Mouse (Mus musculus): ENCODE data around the gene Ptcd1. TPM values are rescaled to one million over a fixed set of nuclear protein-coding genes. Genes with fewer than 3 reads are reported as not detected.
A peak's percentile ranks its signal among the peaks of the same experiment; 100 is the strongest.

Gene Ptcd1
- polyA plus RNA-seq, 1 experiment from 2014 or later, result 13.2 TPM

DNA sequence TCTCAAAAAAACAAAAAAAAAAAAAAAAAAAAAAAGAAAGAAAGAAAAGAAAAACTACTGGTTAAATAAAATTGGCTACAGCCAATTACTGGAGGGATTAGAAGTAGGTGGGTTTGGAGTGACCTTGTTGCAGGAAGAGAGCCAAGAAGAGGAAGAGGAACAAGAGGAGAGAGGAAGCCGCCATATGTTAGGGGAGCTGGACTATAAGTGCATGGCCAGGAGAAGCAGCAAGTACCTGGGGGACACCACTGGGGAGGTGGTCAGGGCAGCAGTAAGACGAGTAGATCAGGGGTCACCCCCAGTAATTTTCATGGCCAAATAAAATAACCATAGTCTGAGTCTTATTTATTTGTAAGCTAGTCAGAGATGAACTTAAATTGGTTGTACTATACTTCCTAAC is 18.3 kb upstream of the Ptcd1 start:
- H3K9me3 ChIP-seq (ENCODE audit: control insufficient read depth, low read length), result no peaks in the 10 kb centered on the region
- DNase-seq (ENCODE audit: low spot score) (no peak), ATAC-seq (ENCODE audit: low read depth) (no peak)
- H3K4me3 ChIP-seq (ENCODE audit: low read depth, low read length), result no peak overlapping the region
- no peaks in the 10 kb centered on the region for H3K27me3 ChIP-seq (replicated peaks; ENCODE audit: control insufficient read depth, insufficient read depth, low read length)
- H3K36me3 ChIP-seq (ENCODE audit: control insufficient read depth, insufficient read depth, low read length), result peaks cover 83% of the 10 kb centered on the region
- H3K9ac ChIP-seq (ENCODE audit: low read depth, low read length), result no peak overlapping the region
- H3K4me2 ChIP-seq (ENCODE audit: low read depth, low read length), result no peak overlapping the region
- 86% methylated on average over 2 of the region's 2 CpGs for WGBS
- no peak overlapping the region for H3K27ac ChIP-seq (replicated peaks; ENCODE audit: low read depth, low read length)
- peaks cover 4% of the 10 kb centered on the region; the same call in 1 of the 2 replicates for H3K4me1 ChIP-seq (ENCODE audit: control insufficient read depth, insufficient read depth, low read length)

GRCm38 (mm10) chr5:145178461-145178980 is 11.6 kb upstream of the Ptcd1 start:
- Histone ChIP-seq H3K27me3 (replicated peaks; ENCODE audit: control insufficient read depth, insufficient read depth, low read length) (no peaks in the 10 kb centered on the region), H3K36me3 (ENCODE audit: control insufficient read depth, insufficient read depth, low read length) (peaks cover 98% of the 10 kb centered on the region), H3K9ac (ENCODE audit: low read depth, low read length) (no peak overlapping the region), H3K27ac (replicated peaks; ENCODE audit: low read depth, low read length) (no peak overlapping the region), H3K9me3 (ENCODE audit: control insufficient read depth, low read length) (no peaks in the 10 kb centered on the region), H3K4me3 (ENCODE audit: low read depth, low read length) (no peak overlapping the region), H3K4me1 (ENCODE audit: control insufficient read depth, insufficient read depth, low read length) (no peaks in the 10 kb centered on the region), H3K4me2 (ENCODE audit: low read depth, low read length) (no peak overlapping the region)
- ATAC-seq (ENCODE audit: low read depth), result no peak
- WGBS, result 84% methylated on average over 18 of the region's 18 CpGs
- DNase-seq (ENCODE audit: low spot score), result no peak

DNA sequence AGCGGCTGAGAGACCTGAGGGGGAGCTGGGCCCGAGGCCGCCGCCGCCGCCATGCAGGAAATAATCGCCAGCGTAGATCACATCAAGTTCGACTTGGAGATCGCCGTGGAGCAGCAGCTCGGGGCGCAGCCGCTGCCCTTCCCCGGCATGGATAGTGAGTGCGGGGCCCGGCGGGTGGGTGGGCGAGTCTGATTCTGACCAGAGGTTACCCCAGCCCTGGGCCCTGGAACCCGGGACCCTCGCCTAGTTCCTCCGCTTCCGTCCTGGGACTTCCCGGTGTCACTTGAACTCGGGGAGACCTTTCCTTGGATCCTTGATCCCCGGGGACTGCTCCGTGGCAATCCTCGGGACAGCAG is 376 bp upstream of the Ptcd1 start:
- DNase-seq (ENCODE audit: low spot score), result peak; percentile 40
- H3K27ac ChIP-seq (replicated peaks; ENCODE audit: low read depth, low read length), result peak overlapping the region; percentile 79
- no peaks in the 10 kb centered on the region for H3K9me3 ChIP-seq (ENCODE audit: control insufficient read depth, low read length)
- H3K9ac ChIP-seq (ENCODE audit: low read depth, low read length), result peak overlapping the region; percentile 94
- 3% methylated on average over 10 of the region's 28 CpGs for WGBS
- peak; percentile 36 for ATAC-seq (ENCODE audit: low read depth)
- H3K4me3 ChIP-seq (ENCODE audit: low read depth, low read length), result peak overlapping the region; percentile 93
- H3K4me2 ChIP-seq (ENCODE audit: low read depth, low read length), result peak overlapping the region; percentile 96
- no peaks in the 10 kb centered on the region for H3K27me3 ChIP-seq (replicated peaks; ENCODE audit: control insufficient read depth, insufficient read depth, low read length)
- H3K36me3 ChIP-seq (ENCODE audit: control insufficient read depth, insufficient read depth, low read length), result peaks cover 53% of the 10 kb centered on the region
- peaks cover 15% of the 10 kb centered on the region; the same call in 1 of the 2 replicates for H3K4me1 ChIP-seq (ENCODE audit: control insufficient read depth, insufficient read depth, low read length)

GRCm38 (mm10) chr5:145165184-145165583 is 1.7 kb downstream of the Ptcd1 start:
- Histone ChIP-seq H3K27me3 (replicated peaks; ENCODE audit: control insufficient read depth, insufficient read depth, low read length) (no peaks in the 10 kb centered on the region), H3K4me1 (ENCODE audit: control insufficient read depth, insufficient read depth, low read length) (peaks cover 15% of the 10 kb centered on the region; the same call in 1 of the 2 replicates), H3K4me2 (ENCODE audit: low read depth, low read length) (no peak overlapping the region), H3K4me3 (ENCODE audit: low read depth, low read length) (no peak overlapping the region), H3K27ac (replicated peaks; ENCODE audit: low read depth, low read length) (no peak overlapping the region), H3K9me3 (ENCODE audit: control insufficient read depth, low read length) (no peaks in the 10 kb centered on the region), H3K9ac (ENCODE audit: low read depth, low read length) (0 out of 2 replicates have a peak overlapping the region, but pooled peaks have one; percentile 15), H3K36me3 (ENCODE audit: control insufficient read depth, insufficient read depth, low read length) (peaks cover 46% of the 10 kb centered on the region)
- no peak for DNase-seq (ENCODE audit: low spot score)
- ATAC-seq (ENCODE audit: low read depth), result no peak
- WGBS, result 80% methylated on average over 15 of the region's 15 CpGs

- Histone ChIP-seq H3K9me3 (ENCODE audit: control insufficient read depth, low read length) (no peaks in the 10 kb centered on the region), H3K27ac (replicated peaks; ENCODE audit: low read depth, low read length) (no peak overlapping the region), H3K4me1 (ENCODE audit: control insufficient read depth, insufficient read depth, low read length) (peaks cover 15% of the 10 kb centered on the region; the same call in 1 of the 2 replicates), H3K4me2 (ENCODE audit: low read depth, low read length) (no peak overlapping the region), H3K36me3 (ENCODE audit: control insufficient read depth, insufficient read depth, low read length) (peaks cover 47% of the 10 kb centered on the region), H3K27me3 (replicated peaks; ENCODE audit: control insufficient read depth, insufficient read depth, low read length) (no peaks in the 10 kb centered on the region), H3K4me3 (ENCODE audit: low read depth, low read length) (no peak overlapping the region), H3K9ac (ENCODE audit: low read depth, low read length) (0 out of 2 replicates have a peak overlapping the region, but pooled peaks have one; percentile 15)
- WGBS, result 56% methylated on average over 3 of the region's 3 CpGs
- no peak for ATAC-seq (ENCODE audit: low read depth)
- no peak for DNase-seq (ENCODE audit: low spot score)
Observed at GRCm38 (mm10) chr5:145164710-145165109, 2.2 kb downstream of the Ptcd1 start.

- H3K27ac ChIP-seq (replicated peaks; ENCODE audit: low read depth, low read length), result no peak overlapping the region
Observed at GRCm38 (mm10) chr5:145161361-145161760, 5.5 kb downstream of the Ptcd1 start.

DNA sequence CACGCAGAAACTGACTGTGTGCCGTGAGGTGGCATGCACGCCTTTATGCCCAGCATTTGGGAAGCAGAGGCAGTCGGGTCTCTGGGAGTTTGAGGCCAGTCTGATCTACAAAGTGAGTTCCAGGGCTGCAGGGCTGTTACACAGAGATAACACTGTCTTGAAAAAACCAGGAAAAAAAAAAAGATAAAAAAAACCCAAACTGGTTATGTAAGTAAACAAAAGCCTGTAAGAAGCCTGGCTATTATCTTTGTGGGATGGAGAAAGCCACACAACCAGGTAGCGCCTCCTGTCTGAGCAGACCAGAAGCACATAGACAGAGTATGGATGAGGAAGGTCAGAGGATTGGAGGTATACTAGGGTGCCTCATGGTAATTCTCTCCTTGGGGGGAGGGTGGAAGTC is 14.2 kb downstream of the Ptcd1 start:
- no peak for DNase-seq (ENCODE audit: low spot score)
- H3K27ac ChIP-seq (replicated peaks; ENCODE audit: low read depth, low read length), result no peak overlapping the region
- H3K9me3 ChIP-seq (ENCODE audit: control insufficient read depth, low read length), result no peaks in the 10 kb centered on the region
- WGBS, result 94% methylated on average over 5 of the region's 5 CpGs
- no peak for ATAC-seq (ENCODE audit: low read depth)
- no peaks in the 10 kb centered on the region for H3K4me1 ChIP-seq (ENCODE audit: control insufficient read depth, insufficient read depth, low read length)
- H3K9ac ChIP-seq (ENCODE audit: low read depth, low read length), result no peak overlapping the region
- no peak overlapping the region for H3K4me3 ChIP-seq (ENCODE audit: low read depth, low read length)
- H3K27me3 ChIP-seq (replicated peaks; ENCODE audit: control insufficient read depth, insufficient read depth, low read length), result no peaks in the 10 kb centered on the region
- H3K36me3 ChIP-seq (ENCODE audit: control insufficient read depth, insufficient read depth, low read length), result peaks cover 92% of the 10 kb centered on the region
- H3K4me2 ChIP-seq (ENCODE audit: low read depth, low read length), result no peak overlapping the region

More at GRCm38 (mm10) chr5:145161361-145161760, 5.5 kb downstream of the Ptcd1 start:
- Histone ChIP-seq H3K27me3 (replicated peaks; ENCODE audit: control insufficient read depth, insufficient read depth, low read length) (no peaks in the 10 kb centered on the region), H3K4me2 (ENCODE audit: low read depth, low read length) (no peak overlapping the region), H3K36me3 (ENCODE audit: control insufficient read depth, insufficient read depth, low read length) (peaks cover 70% of the 10 kb centered on the region), H3K4me1 (ENCODE audit: control insufficient read depth, insufficient read depth, low read length) (peaks cover 4% of the 10 kb centered on the region; the same call in 1 of the 2 replicates), H3K4me3 (ENCODE audit: low read depth, low read length) (no peak overlapping the region), H3K9me3 (ENCODE audit: control insufficient read depth, low read length) (no peaks in the 10 kb centered on the region), H3K9ac (ENCODE audit: low read depth, low read length) (no peak overlapping the region)
- 95% methylated on average over 14 of the region's 14 CpGs for WGBS
- no peak for DNase-seq (ENCODE audit: low spot score)
- ATAC-seq (ENCODE audit: low read depth), result no peak

GRCm38 (mm10) chr5:145149294-145149693 is 17.6 kb downstream of the Ptcd1 start:
- no peak overlapping the region for H3K9ac ChIP-seq (ENCODE audit: low read depth, low read length)
- H3K27ac ChIP-seq (replicated peaks; ENCODE audit: low read depth, low read length), result no peak overlapping the region
- WGBS, result 91% methylated on average over 6 of the region's 6 CpGs
- DNase-seq (ENCODE audit: low spot score) (no peak), ATAC-seq (ENCODE audit: low read depth) (no peak)
- peaks cover 99% of the 10 kb centered on the region for H3K36me3 ChIP-seq (ENCODE audit: control insufficient read depth, insufficient read depth, low read length)
- no peaks in the 10 kb centered on the region for H3K27me3 ChIP-seq (replicated peaks; ENCODE audit: control insufficient read depth, insufficient read depth, low read length)
- H3K4me3 ChIP-seq (ENCODE audit: low read depth, low read length), result no peak overlapping the region
- H3K9me3 ChIP-seq (ENCODE audit: control insufficient read depth, low read length), result no peaks in the 10 kb centered on the region
- no peaks in the 10 kb centered on the region for H3K4me1 ChIP-seq (ENCODE audit: control insufficient read depth, insufficient read depth, low read length)
- H3K4me2 ChIP-seq (ENCODE audit: low read depth, low read length), result no peak overlapping the region

DNA sequence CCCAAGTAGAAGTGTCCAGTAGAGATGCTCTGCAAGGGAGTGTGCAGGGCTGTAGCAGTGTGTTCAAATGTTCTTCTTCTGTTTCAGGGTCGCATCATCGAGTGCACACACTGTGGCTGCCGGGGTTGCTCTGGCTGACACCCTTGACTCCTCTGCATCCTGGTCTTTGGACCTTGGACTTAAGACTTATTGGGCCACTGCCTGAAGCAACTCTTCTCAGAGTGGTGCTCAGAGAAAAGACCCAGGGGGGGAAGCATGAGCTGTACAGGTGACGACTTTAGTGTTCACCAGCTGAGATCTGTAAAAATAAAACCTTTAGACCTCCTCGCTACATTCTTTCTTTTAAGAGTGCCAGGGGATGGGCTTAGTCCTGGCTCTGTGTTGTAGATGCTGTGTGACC is 19.2 kb downstream of the Ptcd1 start:
- H3K9ac ChIP-seq (ENCODE audit: low read depth, low read length), result no peak overlapping the region
- no peaks in the 10 kb centered on the region for H3K4me1 ChIP-seq (ENCODE audit: control insufficient read depth, insufficient read depth, low read length)
- no peak overlapping the region for H3K27ac ChIP-seq (replicated peaks; ENCODE audit: low read depth, low read length)
- no peaks in the 10 kb centered on the region for H3K27me3 ChIP-seq (replicated peaks; ENCODE audit: control insufficient read depth, insufficient read depth, low read length)
- peaks cover 99% of the 10 kb centered on the region for H3K36me3 ChIP-seq (ENCODE audit: control insufficient read depth, insufficient read depth, low read length)
- no peaks in the 10 kb centered on the region for H3K9me3 ChIP-seq (ENCODE audit: control insufficient read depth, low read length)
- 88% methylated on average over 5 of the region's 5 CpGs for WGBS
- no peak for DNase-seq (ENCODE audit: low spot score)
- no peak overlapping the region for H3K4me2 ChIP-seq (ENCODE audit: low read depth, low read length)
- ATAC-seq (ENCODE audit: low read depth), result no peak
- no peak overlapping the region for H3K4me3 ChIP-seq (ENCODE audit: low read depth, low read length)
